21 mouse cellular contexts compared by ENCODE assay signal in genomic region chr10:18350781-18351180, GRCm38 (mm10). TPM values are rescaled to one million over a fixed set of nuclear protein-coding genes. Genes with fewer than 3 reads are reported as not detected.
DNase-seq lines count a peak whose midpoint lies in the region; ATAC-seq and TF ChIP-seq lines count a peak whose summit lies in the region.
"Had no signal": no experiment of that assay in that cellular context is flagged by ENCODE, and none has a peak within 500 bp of the region (broad histone marks: within the 10 kb centered on the region; RNA-seq: fewer than 3 reads in every experiment).

No protein-coding gene starts in this region.

- H3K27me3 ChIP-seq in lung, embryonic 15.5 days, result no peaks in the 10 kb centered on the region
- no peaks in the 10 kb centered on the region for H3K27me3 ChIP-seq in stomach, embryonic 14.5 days (ENCODE audit: control insufficient read depth, insufficient read depth, low read length)
- no peaks in the 10 kb centered on the region for H3K27me3 ChIP-seq in heart, embryonic 10.5 days (ENCODE audit: insufficient read depth, poor library complexity, severe bottlenecking)
- H3K27me3 ChIP-seq: forebrain, embryonic 12.5 days; heart, embryonic 15.5 days; hindbrain, embryonic 13.5 days had no signal

- TF ChIP-seq POLR2A in lung, adult 2 months (IDR thresholded peaks at IDR 0.05; ENCODE audit: borderline replicate concordance, extremely low read depth, low read depth, low read length), result no peak

- no peaks in the 10 kb centered on the region; the same call in 1 of the 2 replicates for H3K4me1 ChIP-seq in lung, embryonic 15.5 days
- no peaks in the 10 kb centered on the region for H3K4me1 ChIP-seq in lung, adult 2 months (ENCODE audit: control insufficient read depth, insufficient read depth, low read length)
- H3K4me1 ChIP-seq in stomach, embryonic 14.5 days (ENCODE audit: control insufficient read depth, insufficient read depth, low read length), result no peaks in the 10 kb centered on the region
- H3K4me1 ChIP-seq in heart, embryonic 10.5 days, result 0 out of 2 replicates have a peak, but pooled peaks cover 6% of the 10 kb centered on the region
- H3K4me1 ChIP-seq: forebrain, embryonic 12.5 days; heart, embryonic 15.5 days had no signal

- peak; percentile 62; the same call in 1 of the 2 replicates for ATAC-seq in lung, embryonic 15.5 days (ENCODE audit: borderline replicate concordance, extremely low read depth, low FRiP score, low TSS enrichment)
- peak; percentile 61; the same call in 1 of the 2 replicates for ATAC-seq in stomach, embryonic 14.5 days (ENCODE audit: insufficient number of reproducible peaks, insufficient read depth, low FRiP score, low read depth)
- ATAC-seq: CD4-positive, CD25-positive, alpha-beta regulatory T cell, adult 4 months; forebrain, embryonic 16.5 days had no signal

- H3K4me3 ChIP-seq in lung, embryonic 15.5 days, result no peak overlapping the region
- no peak overlapping the region for H3K4me3 ChIP-seq in lung, adult 2 months (replicated peaks; ENCODE audit: extremely low read depth, low read depth, low read length)
- no peak overlapping the region for H3K4me3 ChIP-seq in stomach, embryonic 14.5 days (ENCODE audit: low read depth, low read length)
- no peak overlapping the region for H3K4me3 ChIP-seq in heart, embryonic 10.5 days
- H3K4me3 ChIP-seq: forebrain, embryonic 12.5 days; heart, embryonic 15.5 days; hindbrain, embryonic 13.5 days had no signal

- H3K9ac ChIP-seq in lung, embryonic 15.5 days, result no peak overlapping the region
- no peak overlapping the region for H3K9ac ChIP-seq in stomach, embryonic 14.5 days (replicated peaks; ENCODE audit: low read depth, low read length)
- H3K9ac ChIP-seq: forebrain, embryonic 12.5 days; heart, embryonic 15.5 days; hindbrain, embryonic 13.5 days had no signal

- no peak for DNase-seq in lung, adult 2 months
- peak; percentile 25 to 37 for DNase-seq in urinary bladder, postnatal 36 days (ENCODE audit: low spot score in 2 of 2)
- DNase-seq in urinary bladder, postnatal 10 days (ENCODE audit: low spot score), result no peak
- no peak for DNase-seq in B cell, adult 2 months
- no peak for DNase-seq in heart, embryonic 10.5 days (ENCODE audit: low spot score)
- DNase-seq: adrenal gland, adult 8-10 months; adrenal gland, postnatal 36 days; cerebellum, adult 2 months; cerebellum, postnatal 10 days; gastrocnemius, postnatal 10 days; heart, adult 18-20 months; heart, postnatal 14 days had no signal

- peak overlapping the region; percentile 51; the same call in 1 of the 2 replicates for H3K27ac ChIP-seq in lung, embryonic 15.5 days
- H3K27ac ChIP-seq in stomach, embryonic 14.5 days (ENCODE audit: low read length), result no peak overlapping the region
- H3K27ac ChIP-seq in heart, embryonic 10.5 days, result no peak overlapping the region
- H3K27ac ChIP-seq: forebrain, embryonic 12.5 days; heart, embryonic 15.5 days; hindbrain, embryonic 13.5 days had no signal

- TF ChIP-seq CTCF in lung, adult 2 months (IDR thresholded peaks at IDR 0.05; ENCODE audit: insufficient read depth, low read length), result no peak

- WGBS in lung, embryonic 15.5 days, result 62% methylated on average over 4 of the region's 4 CpGs
- WGBS in lung, adult 2 months, result 72% methylated on average over 4 of the region's 4 CpGs
- 75% methylated on average over 4 of the region's 4 CpGs for WGBS in stomach, embryonic 14.5 days
- 87% methylated on average over 4 of the region's 4 CpGs for WGBS in heart, embryonic 10.5 days

- no peaks in the 10 kb centered on the region for H3K9me3 ChIP-seq in lung, embryonic 15.5 days
- H3K9me3 ChIP-seq in stomach, embryonic 14.5 days (ENCODE audit: control insufficient read depth, low read depth, low read length), result no peaks in the 10 kb centered on the region
- H3K9me3 ChIP-seq in heart, embryonic 10.5 days, result no peaks in the 10 kb centered on the region
- H3K9me3 ChIP-seq: forebrain, embryonic 12.5 days; G1E; heart, embryonic 15.5 days; hindbrain, embryonic 13.5 days had no signal

- H3K4me2 ChIP-seq in lung, embryonic 15.5 days, result no peak overlapping the region
- no peak overlapping the region for H3K4me2 ChIP-seq in stomach, embryonic 14.5 days (replicated peaks; ENCODE audit: low read depth, low read length)
- H3K4me2 ChIP-seq: forebrain, embryonic 12.5 days; heart, embryonic 11.5 days; heart, embryonic 15.5 days; hindbrain, embryonic 13.5 days had no signal

- no peaks in the 10 kb centered on the region for H3K36me3 ChIP-seq in lung, embryonic 15.5 days
- no peaks in the 10 kb centered on the region for H3K36me3 ChIP-seq in stomach, embryonic 14.5 days (ENCODE audit: control insufficient read depth, insufficient read depth, low read length)
- H3K36me3 ChIP-seq in heart, embryonic 10.5 days, result no peaks in the 10 kb centered on the region
- H3K36me3 ChIP-seq: forebrain, embryonic 12.5 days; G1E; heart, embryonic 15.5 days; hindbrain, embryonic 13.5 days had no signal

RNA-seq across cellular contexts. Expression of gene Nhsl1, which starts 32.0 kb away (rescaled TPM):
- polyA plus RNA-seq in lung, embryonic 15.5 days (2015; fragmentation: Nextera tagmentation; extraction: Ambion mirVana), result 3.9 and 4.4 TPM in 2 replicates
- polyA plus RNA-seq in lung, adult 2 months (2012; rRNA removed), result 5.9 and 9.0 TPM in 2 replicates
- 10.6 and 10.9 TPM in 2 replicates for polyA plus RNA-seq in stomach, embryonic 14.5 days (2014; fragmentation: Nextera tagmentation; extraction: Ambion mirVana)
- polyA plus RNA-seq in heart, embryonic 10.5 days (2016; fragmentation: Nextera tagmentation; extraction: Ambion mirVana), result 10.6 and 14.9 TPM in 2 replicates
- polyA plus RNA-seq: G1E had no signal

Comparison
In these comparisons a context has a peak if more than half of its experiments do, and no peak if none do; other contexts are left out.
1. DNase-seq: peak in urinary bladder, postnatal 36 days (2 of 2); none in lung, adult 2 months (single experiment), urinary bladder, postnatal 10 days (single experiment), B cell, adult 2 months (0 of 2) and heart, embryonic 10.5 days (single experiment).